Mouse (Mus musculus) CH12.LX (cell line): ENCODE results near the gene Fam241b. TPM values are rescaled to one million over a fixed set of nuclear protein-coding genes. Genes with fewer than 3 reads are reported as not detected.

Source experiments
- DNase-seq: peaks from one replicate; pipeline ENCODE4 v3.0.0-alpha.2; 2013; ENCODE audit errors: extremely low read depth
- H3K27ac ChIP-seq: 2 replicates; pipeline ENCODE4 v1.5.1; 2012; ENCODE audit warnings: low read depth, mild to moderate bottlenecking, control low read depth, moderate library complexity; ENCODE audit not compliant: insufficient read depth
- H3K27me3 ChIP-seq: replicated peaks from 2 replicates; pipeline ENCODE3; 2012; ENCODE audit warnings: inconsistent platforms
- H3K36me3 ChIP-seq, 2 experiments: replicated peaks in 1 of 2; 2 replicates each; pipeline versions ENCODE3 to v1.6.1; 2012; ENCODE audit warnings: inconsistent platforms in 1 of 2, low read length in 1 of 2, mild to moderate bottlenecking in 1 of 2, mixed read lengths in 1 of 2, moderate library complexity in 1 of 2; ENCODE audit not compliant: control insufficient read depth in 1 of 2, insufficient read depth in 1 of 2
- H3K4me1 ChIP-seq, 2 experiments: 2 replicates each; pipeline ENCODE4 v1.6.1; 2012; ENCODE audit warnings: inconsistent platforms in 1 of 2, moderate library complexity in 1 of 2; ENCODE audit not compliant: insufficient read depth in 2 of 2, control insufficient read depth in 1 of 2
- H3K4me2 ChIP-seq: 2 replicates; pipeline ENCODE4 v1.6.1; 2012; ENCODE audit warnings: low read depth, mild to moderate bottlenecking, control low read depth; ENCODE audit not compliant: poor library complexity, insufficient read depth, severe bottlenecking
- H3K4me3 ChIP-seq, 3 experiments: fragments of 150-350 bp in 1 of 3; sonication (generic) in 1 of 3; replicated peaks in 1 of 3; 2 replicates each; pipeline versions ENCODE3 to v1.5.1; 2011 to 2012; ENCODE audit warnings: low read depth in 2 of 3, low read length in 2 of 3, mild to moderate bottlenecking in 2 of 3, moderate library complexity in 2 of 3, control low read depth in 1 of 3, improper control_type of control experiment in 1 of 3, inconsistent platforms in 1 of 3, mixed read lengths in 1 of 3; ENCODE audit not compliant: poor library complexity in 1 of 3
- H3K79me2 ChIP-seq: replicated peaks from 2 replicates; pipeline ENCODE4 v1.6.1; 2012; ENCODE audit warnings: mild to moderate bottlenecking, moderate library complexity; ENCODE audit not compliant: control insufficient read depth, poor library complexity, insufficient read depth, severe bottlenecking; ENCODE audit errors: extremely low read depth
- H3K9ac ChIP-seq: 2 replicates; pipeline ENCODE4 v1.6.1; 2012; ENCODE audit warnings: low read depth, mild to moderate bottlenecking, control low read depth, moderate library complexity; ENCODE audit not compliant: insufficient read depth
- H3K9me3 ChIP-seq: replicated peaks from 2 replicates; pipeline ENCODE3; 2012; ENCODE audit warnings: low read length, inconsistent platforms, mixed read lengths
- CTCF ChIP-seq, 2 experiments: IDR thresholded peaks in 1 of 2; conservative IDR thresholded peaks in 1 of 2; 2 replicates each; pipeline ENCODE4 v1.5.1; 2011 to 2012; ENCODE audit warnings: low read depth in 2 of 2, low read length in 2 of 2, improper control_type of control experiment in 1 of 2, inconsistent platforms in 1 of 2, mild to moderate bottlenecking in 1 of 2, moderate library complexity in 1 of 2
- EP300 ChIP-seq: IDR thresholded peaks from 2 replicates; pipeline ENCODE4 v1.6.1; 2011; ENCODE audit warnings: low read length, improper control_type of control experiment
- ETS1 ChIP-seq: conservative IDR thresholded peaks from 2 replicates; pipeline ENCODE4 v1.6.1; 2012; ENCODE audit warnings: low read depth, mild to moderate bottlenecking, inconsistent platforms, low read length, improper control_type of control experiment, moderate library complexity
- GABPA ChIP-seq: IDR thresholded peaks from 2 replicates; pipeline ENCODE4 v1.6.1; 2012; ENCODE audit warnings: low read depth, low read length, improper control_type of control experiment, inconsistent platforms; ENCODE audit not compliant: insufficient replicate concordance
- JUN ChIP-seq: IDR thresholded peaks from 2 replicates; pipeline ENCODE4 v1.6.1; 2011; ENCODE audit warnings: low read depth, mild to moderate bottlenecking, low read length, improper control_type of control experiment, moderate library complexity; ENCODE audit not compliant: insufficient read depth
- MAFK ChIP-seq: IDR thresholded peaks from 2 replicates; pipeline ENCODE4 v1.6.1; 2011; ENCODE audit warnings: low read length, improper control_type of control experiment; ENCODE audit not compliant: insufficient replicate concordance
- MAZ ChIP-seq: IDR thresholded peaks from 2 replicates; pipeline ENCODE4 v1.6.1; 2012; ENCODE audit warnings: low read depth, mild to moderate bottlenecking, inconsistent platforms, low read length, improper control_type of control experiment, moderate library complexity
- NELFE ChIP-seq: IDR thresholded peaks from 2 replicates; pipeline ENCODE4 v1.6.1; 2011; ENCODE audit warnings: low read depth, low read length, improper control_type of control experiment
- NRF1 ChIP-seq: IDR thresholded peaks from 2 replicates; pipeline ENCODE4 v1.6.1; 2014; ENCODE audit warnings: low read depth, mild to moderate bottlenecking, inconsistent platforms, low read length, improper control_type of control experiment, moderate library complexity
- PAX5 ChIP-seq: IDR thresholded peaks from 2 replicates; pipeline ENCODE4 v1.6.1; 2012; ENCODE audit warnings: low read length, inconsistent platforms, mixed read lengths
- POLR2A ChIP-seq: IDR thresholded peaks from 2 replicates; pipeline ENCODE4 v1.6.1; 2011; ENCODE audit warnings: low read depth, mild to moderate bottlenecking, improper control_type of control experiment, low read length
- POLR2AphosphoS2 ChIP-seq: IDR thresholded peaks from 2 replicates; pipeline ENCODE4 v1.6.1; 2011; ENCODE audit warnings: low read depth, low read length, improper control_type of control experiment
- RAD21 ChIP-seq: IDR thresholded peaks from 2 replicates; pipeline ENCODE4 v1.6.1; 2011; ENCODE audit warnings: low read depth, mild to moderate bottlenecking, low read length, improper control_type of control experiment, moderate library complexity
- SIN3A ChIP-seq: IDR thresholded peaks from 2 replicates; pipeline ENCODE4 v1.6.1; 2012; ENCODE audit warnings: low read length, improper control_type of control experiment, inconsistent platforms
- TBP ChIP-seq: conservative IDR thresholded peaks from 2 replicates; pipeline ENCODE4 v1.6.1; 2011; ENCODE audit warnings: low read depth, low read length, improper control_type of control experiment
- TCF12 ChIP-seq: IDR thresholded peaks from 2 replicates; pipeline ENCODE4 v1.6.1; 2014; ENCODE audit warnings: low read depth, mild to moderate bottlenecking, inconsistent platforms, low read length, improper control_type of control experiment
- USF2 ChIP-seq: conservative IDR thresholded peaks from 2 replicates; pipeline ENCODE4 v1.6.1; 2011; ENCODE audit warnings: low read depth, low read length, improper control_type of control experiment
- ZC3H11A ChIP-seq: IDR thresholded peaks from 2 replicates; pipeline ENCODE4 v1.6.1; 2012; ENCODE audit warnings: low read depth, mild to moderate bottlenecking, inconsistent platforms, low read length, improper control_type of control experiment
- ZNF384 ChIP-seq: IDR thresholded peaks from 2 replicates; pipeline ENCODE4 v1.6.1; 2012; ENCODE audit warnings: low read depth, low read length, improper control_type of control experiment, inconsistent platforms
- dilution Hi-C: fragments of 300-500 bp; cut with MboI; formaldehyde crosslinking; loops from 2 replicates; pipeline ENCODE4 v1.14.3; 2020; ENCODE audit warnings: low sequenced_read_pairs; ENCODE audit not compliant: extremely low pct_unique_long_range_greater_than_20kb, extremely low pct_ligation_motif_present
- in situ Hi-C: fragments of 300-500 bp; cut with MboI; formaldehyde crosslinking; loops from 3 replicates; pipeline ENCODE4 v1.14.3; 2019; ENCODE audit warnings: low sequenced_read_pairs, low pct_ligation_motif_present, low pct_unique_long_range_greater_than_20kb, mixed read lengths
- polyA plus RNA-seq: library from polyadenylated mRNA; unstranded; fragments of >175 nt; gene quantifications from 2 replicates; pipeline ENCODE4 v1.2.1, GENCODE M21; 2012; ENCODE audit warnings: low read depth; ENCODE audit not compliant: insufficient read length
- total RNA-seq, 2 experiments: library from RNA; depleted of rRNA; stranded (reverse); fragments of 300-350 nt in 1 of 2; fragments of >200 nt in 1 of 2; gene quantifications; 2 replicates each; pipeline ENCODE4 v1.2.3; 2012 to 2014

The Fam241b gene
- total and polyA plus RNA-seq, 3 experiments, result 0.38 TPM; not detected in 2

GRCm38 (mm10) chr10:62128316-62128951 is 15.3 kb downstream of the Fam241b start:
- no peak overlapping the region for H3K27ac ChIP-seq
- in situ Hi-C loops, result no loop called here
- H3K79me2 ChIP-seq, result no peaks in the 10 kb centered on the region
- no peak overlapping the region for H3K4me3 ChIP-seq
- TF ChIP-seq PAX5 (no peak), JUN (no peak), GABPA (no peak), TBP (no peak), RAD21 (no peak)
- no peak overlapping the region for H3K9ac ChIP-seq
- DNase-seq, result no peak
- dilution Hi-C loops, result no loop called here
- H3K36me3 ChIP-seq, result no peaks in the 10 kb centered on the region
- H3K27me3 ChIP-seq, result peaks cover 73% of the 10 kb centered on the region
- H3K9me3 ChIP-seq, result peaks cover 10% of the 10 kb centered on the region
- peaks cover 12 to 22% of the 10 kb centered on the region in 2 experiments for H3K4me1 ChIP-seq
- H3K4me2 ChIP-seq, result no peak overlapping the region

- no peak for DNase-seq
- dilution Hi-C loops (no loop called here), in situ Hi-C loops (no loop called here)
- no peaks in the 10 kb centered on the region for H3K36me3 ChIP-seq
- H3K79me2 ChIP-seq, result no peaks in the 10 kb centered on the region
- H3K9ac ChIP-seq, result no peak overlapping the region
- peaks cover 70% of the 10 kb centered on the region for H3K27me3 ChIP-seq
- no peak overlapping the region for H3K27ac ChIP-seq
- peaks cover 10% of the 10 kb centered on the region for H3K9me3 ChIP-seq
- peaks cover 7 to 15% of the 10 kb centered on the region in 2 experiments for H3K4me1 ChIP-seq
- H3K4me2 ChIP-seq, result no peak overlapping the region
- no peak overlapping the region for H3K4me3 ChIP-seq
- TF ChIP-seq ZNF384 (no peak), EP300 (no peak), SIN3A (no peak), NELFE (no peak), USF2 (no peak), POLR2AphosphoS2 (no peak), TBP (no peak), RAD21 (no peak), POLR2A (no peak), ZC3H11A (no peak), MAFK (no peak), ETS1 (no peak), PAX5 (no peak), NRF1 (no peak), MAZ (no peak), CTCF (conservative IDR thresholded peaks at IDR 0.05 in 1 of 2, IDR thresholded peaks at IDR 0.05 in 1 of 2; ENCODE audit: low read depth in 2 of 2, low read length in 2 of 2) (no peak), TCF12 (no peak)
Observed at GRCm38 (mm10) chr10:62127711-62128231, 15.9 kb downstream of the Fam241b start.
